Mouse (Mus musculus) left cerebral cortex, adult 18-20 months (tissue): ENCODE results near the gene Tmem109. TPM values are rescaled to one million over a fixed set of nuclear protein-coding genes. Genes with fewer than 3 reads are reported as not detected.

Source experiments
- DNase-seq, 2 experiments: peaks; one replicate each; pipeline ENCODE4 v3.0.0; 2021 to 2022; ENCODE audit warnings: low spot score in 2 of 2, mixed read lengths in 1 of 2
- total RNA-seq, 2 experiments: library from RNA; stranded (reverse); gene quantifications; 2 replicates each; pipeline ENCODE4 v1.2.3; 2021

Gene Tmem109
- total RNA-seq, 2 experiments from 2014 or later = 47.7 to 55.1 TPM

GRCm38 (mm10) chr19:10842914-10843313, 38.9 kb downstream of the Tmem109 start:
- DNase-seq = no peak

- DNase-seq = no peak
These were observed 39.8 kb downstream of the Tmem109 start for GRCm38 (mm10) chr19:10841721-10842626.

GRCm38 (mm10) chr19:10839010-10839892, 42.5 kb downstream of the Tmem109 start, which contains the start of gene Slc15a3:
Gene Slc15a3 (plus strand): TSS chr19:10839727.
- no peak for DNase-seq

- no peak for DNase-seq
These were observed 46.1 kb downstream of the Tmem109 start for GRCm38 (mm10) chr19:10835671-10836070.

- DNase-seq = no peak
These were observed 48.2 kb downstream of the Tmem109 start for GRCm38 (mm10) chr19:10833611-10834010.

GRCm38 (mm10) chr19:10832030-10832429, 49.8 kb downstream of the Tmem109 start:
- DNase-seq = no peak

- peak in 1 of 2 experiments; percentile 54 for DNase-seq
These were observed 50.4 kb downstream of the Tmem109 start for GRCm38 (mm10) chr19:10831424-10831823.

GRCm38 (mm10) chr19:10829436-10830175, 52.2 kb downstream of the Tmem109 start, which contains the start of gene Cd6:
Gene Cd6 (minus strand): TSS chr19:10830058.
- DNase-seq = no peak

- DNase-seq = no peak
These were observed 53.5 kb downstream of the Tmem109 start for GRCm38 (mm10) chr19:10828321-10828720.

GRCm38 (mm10) chr19:10824061-10824460, 57.7 kb downstream of the Tmem109 start:
- DNase-seq = no peak

- DNase-seq = no peak
These were observed 59.3 kb downstream of the Tmem109 start for GRCm38 (mm10) chr19:10822534-10822933.

GRCm38 (mm10) chr19:10821319-10821718, 60.5 kb downstream of the Tmem109 start:
- DNase-seq = no peak

Other genes starting within 250 kb of the Tmem109 start
- gene Vwce, start 247.8 kb downstream of the Tmem109 start, total RNA-seq = under 1 TPM; 0.66 to 1.00 TPM
- not detected for gene Pga5, start 203.9 kb downstream of the Tmem109 start, total RNA-seq
- 10 to 100 TPM; 21.7 to 25.8 TPM for gene Vps37c, start 193.3 kb downstream of the Tmem109 start, total RNA-seq
- under 1 TPM in 1 of 2 experiments, not detected in 1; 0.16 TPM for gene Cd5, start 143.0 kb downstream of the Tmem109 start, total RNA-seq
- gene Cd6, start 51.9 kb downstream of the Tmem109 start, total RNA-seq = 1 to 10 TPM; 1.9 to 2.4 TPM
- 1 to 10 TPM; 1.2 to 1.4 TPM for gene Slc15a3, start 42.3 kb downstream of the Tmem109 start, total RNA-seq
- gene Tmem132a, start 12.1 kb downstream of the Tmem109 start, total RNA-seq = 100 to 1,000 TPM; 233 to 258 TPM
- gene Prpf19, start 13.2 kb upstream of the Tmem109 start, total RNA-seq = 100 to 1,000 TPM; 207 to 211 TPM
- gene Zp1, start 38.6 kb upstream of the Tmem109 start, total RNA-seq = not detected
- gene Ptgdr2, start 55.2 kb upstream of the Tmem109 start, total RNA-seq = under 1 TPM in 1 of 2 experiments, not detected in 1; 0.23 TPM
- gene Ccdc86, start 67.3 kb upstream of the Tmem109 start, total RNA-seq = 1 to 10 TPM; 6.7 to 7.9 TPM
- not detected for gene Ms4a10, start 92.7 kb upstream of the Tmem109 start, total RNA-seq
- gene Ms4a15, start 111.2 kb upstream of the Tmem109 start, total RNA-seq = not detected
- not detected for gene Ms4a18, start 136.0 kb upstream of the Tmem109 start, total RNA-seq
- gene Ms4a8a, start 199.1 kb upstream of the Tmem109 start, total RNA-seq = under 1 TPM in 1 of 2 experiments, not detected in 1; 0.46 TPM
- gene 1700017D01Rik, start 248.9 kb upstream of the Tmem109 start, total RNA-seq = not detected